Mouse (Mus musculus) midbrain, embryonic 11.5 days (tissue): ENCODE data around the gene Frmpd2. TPM values are rescaled to one million over a fixed set of nuclear protein-coding genes. Genes with fewer than 3 reads are reported as not detected.

Source experiments
- ATAC-seq: fragments of 200-750 bp; cut with Nextera tagmentation; 2 replicates; pipeline ENCODE4 v1.8.0; 2017; ENCODE audit warnings: moderate TSS enrichment, moderate library complexity; ENCODE audit not compliant: low FRiP score
- DNase-seq: peaks from one replicate; pipeline ENCODE4 v3.0.0; 2015; ENCODE audit warnings: low spot score; ENCODE audit errors: missing footprints
- H3K27ac ChIP-seq: fragments of 300-500 bp; sonication (generic); 2 replicates; pipeline ENCODE4 v1.5.1; 2014; ENCODE audit warnings: low read depth, low read length
- H3K27me3 ChIP-seq: fragments of 300-500 bp; sonication (generic); 2 replicates; pipeline ENCODE4 v1.6.1; 2014; ENCODE audit warnings: mild to moderate bottlenecking, low read length, moderate library complexity, mixed read lengths; ENCODE audit not compliant: control insufficient read depth, insufficient read depth
- H3K36me3 ChIP-seq: fragments of 300-500 bp; sonication (generic); 2 replicates; pipeline ENCODE4 v1.6.1; 2014; ENCODE audit warnings: mild to moderate bottlenecking, low read length, moderate library complexity, mixed read lengths; ENCODE audit not compliant: control insufficient read depth, insufficient read depth
- H3K4me1 ChIP-seq: fragments of 300-500 bp; sonication (generic); 2 replicates; pipeline ENCODE4 v1.6.1; 2014; ENCODE audit warnings: low read length; ENCODE audit not compliant: control insufficient read depth, insufficient read depth
- H3K4me2 ChIP-seq: fragments of 300-500 bp; sonication (generic); 2 replicates; pipeline ENCODE4 v1.6.1; 2014; ENCODE audit warnings: mild to moderate bottlenecking, moderate library complexity
- H3K4me3 ChIP-seq: fragments of 300-500 bp; sonication (generic); 2 replicates; pipeline ENCODE4 v1.5.1; 2014; ENCODE audit warnings: low read depth, low read length
- H3K9ac ChIP-seq: fragments of 300-500 bp; sonication (generic); 2 replicates; pipeline ENCODE4 v1.6.1; 2014; ENCODE audit warnings: low read length
- H3K9me3 ChIP-seq: fragments of 300-500 bp; sonication (generic); 2 replicates; pipeline ENCODE4 v1.6.1; 2016; ENCODE audit warnings: low read length; ENCODE audit not compliant: control insufficient read depth
- WGBS: fragments of 180-500 bp; shearing (Covaris S2); extraction: QIAGEN DNeasy Blood & Tissue Kit; methylation state at CpG from one replicate; pipeline ENCODE4 v1.1.7; 2014; 5-methylcytosine and 5-hydroxymethylcytosine counted together
- polyA plus RNA-seq: library from polyadenylated mRNA; unstranded; fragments of >200 nt; fragmentation: Nextera tagmentation; extraction: Ambion mirVana; gene quantifications from 2 replicates; pipeline ENCODE4 v1.2.1, GENCODE M21; 2014

Frmpd2 gene
- polyA plus RNA-seq, 1 experiment from 2014 or later = 0.07 TPM

DNA sequence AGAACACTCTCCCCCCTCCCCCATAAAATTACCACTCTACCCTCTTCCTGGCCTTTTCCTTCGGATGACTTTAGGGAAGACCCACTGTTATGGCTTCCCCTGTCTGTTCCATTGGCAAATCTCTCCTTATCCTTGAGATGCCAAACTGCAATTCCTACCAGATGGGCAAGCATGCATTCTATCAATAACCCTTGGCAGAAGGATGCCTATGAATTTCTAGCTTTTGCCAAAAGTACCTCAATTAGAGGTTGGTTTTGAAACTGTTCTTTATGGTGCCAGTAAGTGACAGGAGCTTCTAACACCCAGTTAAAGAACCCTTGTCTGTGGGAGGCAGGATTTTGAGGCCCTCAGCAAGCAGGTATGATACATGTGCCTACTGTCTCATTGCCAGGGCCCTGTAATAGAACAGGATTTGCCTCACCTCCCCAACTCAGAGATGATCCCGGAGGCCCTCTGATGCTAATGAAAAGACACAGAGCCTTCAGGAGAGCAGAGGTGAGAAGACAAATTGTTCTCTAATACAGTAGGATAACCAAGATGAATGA is 22.1 kb upstream of the Frmpd2 start:
- no peak for DNase-seq

DNA sequence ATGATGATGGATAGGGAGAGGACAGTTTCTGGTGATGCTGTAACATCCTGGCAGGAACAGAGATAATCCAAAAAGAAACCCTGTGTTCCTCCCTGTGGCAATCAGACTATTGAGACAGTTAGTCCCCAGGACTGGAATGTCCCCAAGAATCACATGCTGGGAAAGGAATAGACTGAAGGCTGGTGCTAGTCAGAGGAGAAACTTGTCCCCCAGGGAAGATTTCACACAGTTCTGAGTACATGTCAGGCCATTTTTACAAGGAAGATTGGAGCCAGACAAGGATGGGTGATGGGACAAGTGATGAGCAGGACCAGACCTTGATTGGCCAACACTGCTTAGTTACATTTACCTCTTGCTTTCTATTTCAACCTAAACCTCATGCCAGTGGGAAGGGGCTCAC is 21.2 kb upstream of the Frmpd2 start:
- Histone ChIP-seq H3K9me3 (no peaks in the 10 kb centered on the region), H3K4me3 (no peak overlapping the region)

More for the DNA sequence above, 22.1 kb upstream of the Frmpd2 start:
- Histone ChIP-seq H3K36me3 (no peaks in the 10 kb centered on the region), H3K27ac (no peak overlapping the region), H3K4me1 (0 out of 2 replicates have a peak, but pooled peaks cover 7% of the 10 kb centered on the region), H3K27me3 (peaks cover 5% of the 10 kb centered on the region; the same call in 1 of the 2 replicates), H3K9me3 (no peaks in the 10 kb centered on the region), H3K4me2 (no peak overlapping the region), H3K9ac (no peak overlapping the region), H3K4me3 (no peak overlapping the region)
- ATAC-seq = no peak
- WGBS = 82% methylated on average over 2 of the region's 2 CpGs

DNA sequence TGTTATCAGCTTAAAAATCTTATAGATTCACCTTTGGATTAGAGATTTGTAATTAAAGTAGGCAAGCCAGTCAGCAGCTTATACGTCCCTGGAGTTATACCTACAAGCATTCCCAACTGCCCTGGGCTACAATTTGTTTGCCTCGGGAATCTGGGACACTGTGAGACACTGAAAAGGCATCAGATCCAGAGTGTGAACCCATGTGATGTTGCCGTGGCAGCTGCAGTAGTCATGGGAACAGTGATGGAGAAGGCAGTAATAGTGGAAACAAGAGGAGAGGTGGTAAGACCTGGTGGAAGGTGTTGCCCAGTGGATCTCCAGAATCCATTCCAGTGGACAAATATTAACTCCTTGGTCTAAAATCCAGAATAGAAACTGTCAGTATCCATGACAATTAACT is 7.8 kb upstream of the Frmpd2 start:
- Histone ChIP-seq H3K9me3 (no peaks in the 10 kb centered on the region), H3K27ac (no peak overlapping the region), H3K36me3 (no peaks in the 10 kb centered on the region), H3K27me3 (no peaks in the 10 kb centered on the region), H3K4me2 (no peak overlapping the region), H3K4me3 (no peak overlapping the region), H3K9ac (no peak overlapping the region), H3K4me1 (no peaks in the 10 kb centered on the region)
- DNase-seq (no peak), ATAC-seq (no peak)
- 68% methylated on average over 3 of the region's 3 CpGs for WGBS

More for the DNA sequence above, 21.2 kb upstream of the Frmpd2 start:
- Histone ChIP-seq H3K27ac (no peak overlapping the region), H3K36me3 (no peaks in the 10 kb centered on the region), H3K4me2 (no peak overlapping the region), H3K9ac (no peak overlapping the region), H3K27me3 (peaks cover 5% of the 10 kb centered on the region; the same call in 1 of the 2 replicates), H3K4me1 (0 out of 2 replicates have a peak, but pooled peaks cover 4% of the 10 kb centered on the region)
- ATAC-seq (no peak), DNase-seq (no peak)

DNA sequence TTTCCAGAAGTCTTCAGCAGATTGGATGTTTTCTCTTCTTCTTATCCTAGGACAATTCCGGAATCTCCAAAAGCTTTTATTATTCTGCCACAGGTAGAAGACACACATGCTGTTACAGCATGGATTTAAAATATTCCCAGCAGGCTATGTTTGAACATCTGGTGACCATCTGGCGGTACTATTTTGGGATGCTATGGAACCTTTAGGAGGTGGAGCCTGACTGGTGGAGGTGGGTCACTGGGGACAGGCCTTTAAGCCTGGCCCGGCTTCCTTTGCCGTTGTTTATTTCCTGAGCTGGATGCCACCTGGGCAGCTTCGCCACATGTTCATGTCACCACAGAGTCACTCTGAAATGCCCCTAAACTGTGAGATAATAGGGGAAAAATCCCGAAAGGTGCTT is 3.7 kb upstream of the Frmpd2 start:
- Histone ChIP-seq H3K9ac (no peak overlapping the region), H3K27me3 (no peaks in the 10 kb centered on the region), H3K36me3 (no peaks in the 10 kb centered on the region), H3K4me2 (no peak overlapping the region), H3K4me3 (no peak overlapping the region), H3K4me1 (no peaks in the 10 kb centered on the region), H3K9me3 (no peaks in the 10 kb centered on the region), H3K27ac (no peak overlapping the region)
- ATAC-seq (no peak), DNase-seq (no peak)
- WGBS = 72% methylated on average over 6 of the region's 6 CpGs

DNA sequence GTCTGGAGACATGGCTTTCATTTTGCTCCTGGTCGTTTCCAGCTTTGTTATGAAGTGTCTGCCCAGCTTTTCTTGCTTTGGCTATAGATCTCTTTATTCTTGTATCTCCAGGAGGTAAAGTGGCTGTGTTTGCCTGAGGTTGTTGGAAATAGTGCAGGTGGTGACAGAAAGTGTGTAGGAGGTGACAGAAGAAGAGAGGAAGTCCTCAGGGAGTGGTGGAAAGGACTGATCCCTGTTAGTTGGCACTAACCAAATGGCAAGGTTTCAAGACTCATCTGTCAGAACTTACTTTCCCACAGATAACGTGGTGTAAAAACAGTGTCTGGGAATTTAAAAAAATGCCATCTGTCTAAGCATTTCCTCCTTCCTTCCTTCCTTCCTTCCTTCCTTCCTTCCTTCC is 3.0 kb downstream of the Frmpd2 start:
- Histone ChIP-seq H3K4me1 (peaks cover 2% of the 10 kb centered on the region; the same call in 1 of the 2 replicates), H3K36me3 (no peaks in the 10 kb centered on the region), H3K27ac (no peak overlapping the region), H3K4me2 (no peak overlapping the region), H3K27me3 (no peaks in the 10 kb centered on the region), H3K4me3 (no peak overlapping the region), H3K9ac (no peak overlapping the region), H3K9me3 (no peaks in the 10 kb centered on the region)
- WGBS = 75% methylated on average over 2 of the region's 2 CpGs
- DNase-seq = no peak
- ATAC-seq = no peak

DNA sequence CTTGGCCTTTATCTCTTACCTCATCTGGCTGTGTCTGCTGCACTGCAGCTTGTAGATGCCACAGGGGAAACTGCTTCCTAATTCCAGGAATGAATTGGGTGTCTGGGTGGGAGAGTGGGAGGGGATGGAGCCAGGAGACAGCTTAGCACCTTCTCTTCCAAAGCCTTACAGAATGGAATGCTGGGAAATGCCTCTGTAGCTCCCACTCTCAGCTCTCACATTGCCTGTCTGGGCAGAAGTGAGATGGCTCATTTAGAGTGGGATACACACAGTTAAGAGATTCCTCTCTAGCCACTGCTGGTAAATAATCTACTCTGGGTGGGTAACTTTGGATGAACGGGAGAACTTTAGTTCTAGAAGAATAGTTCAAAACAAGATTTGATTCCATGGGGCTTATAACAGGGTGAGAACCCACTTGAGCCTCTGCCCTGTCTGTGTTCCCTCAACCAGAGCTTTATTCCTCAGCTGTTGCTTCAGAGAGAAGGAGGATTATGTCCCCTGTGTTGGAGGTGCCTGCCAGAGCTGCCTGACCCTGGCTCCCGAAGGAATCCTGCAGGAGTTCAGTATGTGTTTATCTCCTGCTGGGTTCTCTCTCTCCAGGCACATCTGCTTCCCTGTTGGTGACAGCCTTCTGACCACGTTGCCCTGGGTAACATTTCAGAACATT is 4.7 kb downstream of the Frmpd2 start:
- H3K27ac ChIP-seq = no peak overlapping the region
- H3K9ac ChIP-seq = no peak overlapping the region
- no peak overlapping the region for H3K4me2 ChIP-seq
- H3K4me3 ChIP-seq = no peak overlapping the region
- no peaks in the 10 kb centered on the region for H3K36me3 ChIP-seq
- no peaks in the 10 kb centered on the region for H3K27me3 ChIP-seq
- DNase-seq (no peak), ATAC-seq (no peak)
- WGBS = 7% methylated on average over 3 of the region's 3 CpGs
- H3K4me1 ChIP-seq = peaks cover 2% of the 10 kb centered on the region; the same call in 1 of the 2 replicates
- H3K9me3 ChIP-seq = no peaks in the 10 kb centered on the region

DNA sequence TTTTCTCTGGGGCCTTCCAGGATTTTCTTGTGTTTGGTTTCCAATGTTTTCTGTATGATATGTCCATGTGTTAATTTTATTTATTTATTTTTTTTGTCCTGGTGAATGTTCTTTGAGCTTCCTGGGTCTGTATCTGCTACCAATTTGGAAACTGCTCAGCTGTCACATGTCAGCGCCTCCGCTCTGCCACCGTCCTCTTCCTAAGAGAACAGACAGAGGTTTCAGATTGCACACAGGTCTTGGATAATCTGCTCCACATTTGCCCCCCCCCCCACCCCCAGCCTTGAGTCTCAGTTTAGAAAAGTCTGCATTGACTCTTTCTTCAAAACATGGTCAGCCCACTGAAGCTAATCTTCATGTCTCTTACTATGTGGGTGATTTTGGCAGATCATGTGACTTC is 10.5 kb downstream of the Frmpd2 start:
- WGBS = 62% methylated on average over 3 of the region's 3 CpGs
- no peaks in the 10 kb centered on the region for H3K27me3 ChIP-seq
- H3K27ac ChIP-seq = no peak overlapping the region
- no peaks in the 10 kb centered on the region for H3K36me3 ChIP-seq
- H3K9me3 ChIP-seq = no peaks in the 10 kb centered on the region
- H3K9ac ChIP-seq = no peak overlapping the region
- no peak overlapping the region for H3K4me3 ChIP-seq
- DNase-seq (no peak), ATAC-seq (no peak)
- H3K4me2 ChIP-seq = no peak overlapping the region
- no peaks in the 10 kb centered on the region for H3K4me1 ChIP-seq

DNA sequence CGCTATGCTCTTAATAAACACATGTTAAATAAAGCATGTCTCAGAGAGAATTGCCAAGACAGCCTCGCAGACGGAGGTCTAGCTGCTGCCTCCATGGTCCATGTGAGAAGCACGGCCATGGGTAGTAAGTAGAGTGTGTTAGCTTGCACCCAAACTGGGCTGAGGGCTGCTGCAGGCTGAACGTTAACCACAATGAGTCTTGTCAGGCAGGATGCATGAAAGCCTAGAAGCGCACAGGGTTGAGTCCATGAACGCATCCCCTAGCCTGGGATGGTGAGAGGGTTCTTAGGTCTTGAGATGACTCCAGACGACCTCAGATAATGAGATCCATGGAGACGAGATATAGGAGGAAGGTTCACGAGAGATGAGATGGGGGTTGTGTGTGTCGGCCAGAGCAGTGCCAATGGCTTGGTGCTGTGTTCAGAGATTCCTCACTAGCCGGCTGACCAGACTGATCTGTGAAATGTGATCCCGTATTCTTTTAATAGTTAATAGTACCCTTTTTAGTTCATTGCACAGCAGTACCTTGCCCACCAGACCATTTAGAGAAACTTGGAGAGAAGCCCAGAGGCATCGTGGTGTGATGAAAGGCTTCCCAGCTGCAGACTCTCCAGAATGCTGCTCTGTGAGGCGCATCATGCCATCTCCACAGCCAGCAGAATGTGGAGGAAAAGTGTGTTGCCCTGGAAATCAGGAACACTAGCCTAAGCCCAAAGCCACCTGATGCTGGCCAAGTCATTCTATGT is 16.5 kb downstream of the Frmpd2 start:
- Histone ChIP-seq H3K27me3 (no peaks in the 10 kb centered on the region), H3K4me1 (no peaks in the 10 kb centered on the region), H3K36me3 (no peaks in the 10 kb centered on the region), H3K9me3 (no peaks in the 10 kb centered on the region), H3K9ac (no peak overlapping the region), H3K27ac (no peak overlapping the region), H3K4me3 (no peak overlapping the region), H3K4me2 (no peak overlapping the region)
- ATAC-seq (no peak), DNase-seq (no peak)
- WGBS = 85% methylated on average over 15 of the region's 15 CpGs

DNA sequence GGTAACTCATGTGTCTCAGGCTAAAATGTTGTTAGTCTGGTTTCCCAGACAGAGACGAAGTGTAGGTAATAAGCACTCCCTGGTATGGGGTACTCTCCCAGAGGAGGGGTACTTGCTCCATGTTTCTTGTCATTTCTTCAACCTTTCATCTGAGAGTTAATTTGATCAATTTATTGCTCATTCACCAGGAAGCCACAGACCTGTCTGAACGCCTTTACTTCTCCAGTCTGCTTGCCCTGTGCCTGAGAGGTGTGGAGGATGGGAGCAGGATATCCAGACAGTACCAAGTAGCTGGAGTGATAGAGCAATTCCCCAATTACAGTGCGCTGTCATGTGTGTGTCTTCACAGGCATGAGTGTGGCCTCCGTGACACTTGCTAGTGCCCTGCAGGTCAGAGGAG is 23.7 kb downstream of the Frmpd2 start:
- Histone ChIP-seq H3K4me2 (no peak overlapping the region), H3K4me1 (no peaks in the 10 kb centered on the region), H3K27me3 (no peaks in the 10 kb centered on the region), H3K4me3 (no peak overlapping the region), H3K9ac (no peak overlapping the region), H3K36me3 (no peaks in the 10 kb centered on the region), H3K9me3 (no peaks in the 10 kb centered on the region), H3K27ac (no peak overlapping the region)
- ATAC-seq (no peak), DNase-seq (peak; percentile 67)
- WGBS = 62% methylated on average over 4 of the region's 4 CpGs
